Mouse (Mus musculus) embryonic fibroblast, embryonic 13.5 days (primary cell): ENCODE measurements around the gene Slamf1.

ENCODE experiments used
- CTCF ChIP-seq: IDR thresholded peaks from 2 replicates; pipeline ENCODE4 v1.5.1; 2011; ENCODE audit warnings: mild to moderate bottlenecking, control low read depth, low read length, moderate library complexity, borderline replicate concordance; ENCODE audit not compliant: insufficient read depth
- POLR2A ChIP-seq: IDR thresholded peaks from 2 replicates; pipeline ENCODE4 v1.6.1; 2011; ENCODE audit warnings: low read depth, mild to moderate bottlenecking, control low read depth, low read length, moderate library complexity

GRCm38 (mm10) chr1:171748127-171748969, 18.6 kb upstream of the Slamf1 start:
- no peak for TF ChIP-seq CTCF
- TF ChIP-seq POLR2A = no peak
